Mouse (Mus musculus) cortical plate, adult 2 months (tissue): ENCODE data around the gene Vwa8.

Experiments used
- CTCF ChIP-seq: fragments of 200-500 bp; IDR thresholded peaks from 2 replicates; pipeline ENCODE4 v1.5.1; 2011; ENCODE audit warnings: mild to moderate bottlenecking, control low read depth, low read length; ENCODE audit not compliant: insufficient read depth; ENCODE audit errors: extremely low read depth
- POLR2A ChIP-seq: fragments of 200-500 bp; IDR thresholded peaks from 2 replicates; pipeline ENCODE4 v1.6.1; 2011; ENCODE audit warnings: mild to moderate bottlenecking, low read length, control low read depth; ENCODE audit not compliant: insufficient read depth; ENCODE audit errors: extremely low read depth

DNA sequence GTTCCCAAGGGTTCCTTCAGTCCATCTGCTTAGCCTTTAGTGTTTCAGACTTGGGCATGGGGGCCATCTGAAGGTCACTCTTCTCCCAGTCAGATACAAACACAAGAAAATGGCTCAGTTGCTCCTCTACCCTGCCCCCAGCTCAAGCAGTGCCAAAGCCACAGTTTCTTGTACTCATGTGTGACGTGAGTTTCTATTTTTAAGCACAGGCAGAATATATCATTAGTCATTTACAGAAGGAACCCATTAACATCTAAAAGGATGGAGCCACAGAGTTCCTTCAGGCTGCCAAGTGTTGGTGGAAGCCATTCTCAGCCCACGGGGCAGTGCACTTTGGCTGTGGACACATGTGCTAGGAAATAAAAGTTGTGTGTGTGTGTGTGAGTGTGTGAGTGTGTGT lies 240.6 kb downstream of the Vwa8 start:
- no peak for TF ChIP-seq CTCF
- TF ChIP-seq POLR2A = no peak
